Mouse (Mus musculus) kidney, adult 11 months (tissue): ENCODE results near the gene Banp.

ENCODE experiments used
- DNase-seq: peaks from one replicate; pipeline ENCODE4 v3.0.0; 2022

Gene Banp

DNA sequence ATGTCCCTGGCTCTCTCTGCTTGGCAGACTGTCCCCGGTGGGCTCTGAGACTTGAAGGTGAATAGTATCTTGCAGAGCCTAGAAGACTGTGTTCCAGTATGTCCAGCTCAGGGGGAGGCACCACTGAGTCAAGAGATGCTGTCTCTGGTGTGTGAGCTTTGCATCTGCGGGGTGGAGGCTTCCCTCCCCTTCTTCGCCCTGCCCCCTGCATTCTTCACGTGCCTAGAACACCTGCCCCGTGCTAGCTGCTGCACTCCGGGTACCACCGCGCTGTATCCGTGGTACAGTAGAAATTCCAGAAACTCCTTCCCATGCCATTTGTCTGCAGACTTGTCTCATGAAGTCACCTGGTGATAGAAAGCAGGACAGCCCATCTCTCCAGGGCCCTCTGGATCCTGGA is 124.4 kb downstream of the Banp start:
- no peak for DNase-seq

GRCm38 (mm10) chr8:122074442-122074841 is 124.9 kb downstream of the Banp start:
- no peak for DNase-seq

GRCm38 (mm10) chr8:122074977-122075376 is 125.4 kb downstream of the Banp start:
- DNase-seq: no peak

GRCm38 (mm10) chr8:122076183-122076842 is 126.8 kb downstream of the Banp start:
- no peak for DNase-seq

GRCm38 (mm10) chr8:122078321-122078720 is 128.8 kb downstream of the Banp start:
- DNase-seq: no peak
